Mouse (Mus musculus) CH12.LX (cell line): Measurements from ENCODE around the gene Trabd2b. TPM values are rescaled to one million over a fixed set of nuclear protein-coding genes. Genes with fewer than 3 reads are reported as not detected.

Source experiments
- DNase-seq: peaks from one replicate; pipeline ENCODE4 v3.0.0-alpha.2; 2013; ENCODE audit errors: extremely low read depth
- H3K27ac ChIP-seq: 2 replicates; pipeline ENCODE4 v1.5.1; 2012; ENCODE audit warnings: low read depth, mild to moderate bottlenecking, control low read depth, moderate library complexity; ENCODE audit not compliant: insufficient read depth
- H3K27me3 ChIP-seq: replicated peaks from 2 replicates; pipeline ENCODE3; 2012; ENCODE audit warnings: inconsistent platforms
- H3K36me3 ChIP-seq, 2 experiments: replicated peaks in 1 of 2; 2 replicates each; pipeline versions ENCODE3 to v1.6.1; 2012; ENCODE audit warnings: inconsistent platforms in 1 of 2, low read length in 1 of 2, mild to moderate bottlenecking in 1 of 2, mixed read lengths in 1 of 2, moderate library complexity in 1 of 2; ENCODE audit not compliant: control insufficient read depth in 1 of 2, insufficient read depth in 1 of 2
- H3K4me1 ChIP-seq, 2 experiments: 2 replicates each; pipeline ENCODE4 v1.6.1; 2012; ENCODE audit warnings: inconsistent platforms in 1 of 2, moderate library complexity in 1 of 2; ENCODE audit not compliant: insufficient read depth in 2 of 2, control insufficient read depth in 1 of 2
- H3K4me2 ChIP-seq: 2 replicates; pipeline ENCODE4 v1.6.1; 2012; ENCODE audit warnings: low read depth, mild to moderate bottlenecking, control low read depth; ENCODE audit not compliant: poor library complexity, insufficient read depth, severe bottlenecking
- H3K4me3 ChIP-seq, 3 experiments: fragments of 150-350 bp in 1 of 3; sonication (generic) in 1 of 3; replicated peaks in 1 of 3; 2 replicates each; pipeline versions ENCODE3 to v1.5.1; 2011 to 2012; ENCODE audit warnings: low read depth in 2 of 3, low read length in 2 of 3, mild to moderate bottlenecking in 2 of 3, moderate library complexity in 2 of 3, control low read depth in 1 of 3, improper control_type of control experiment in 1 of 3, inconsistent platforms in 1 of 3, mixed read lengths in 1 of 3; ENCODE audit not compliant: poor library complexity in 1 of 3
- H3K79me2 ChIP-seq: replicated peaks from 2 replicates; pipeline ENCODE4 v1.6.1; 2012; ENCODE audit warnings: mild to moderate bottlenecking, moderate library complexity; ENCODE audit not compliant: control insufficient read depth, poor library complexity, insufficient read depth, severe bottlenecking; ENCODE audit errors: extremely low read depth
- H3K9ac ChIP-seq: 2 replicates; pipeline ENCODE4 v1.6.1; 2012; ENCODE audit warnings: low read depth, mild to moderate bottlenecking, control low read depth, moderate library complexity; ENCODE audit not compliant: insufficient read depth
- H3K9me3 ChIP-seq: replicated peaks from 2 replicates; pipeline ENCODE3; 2012; ENCODE audit warnings: low read length, inconsistent platforms, mixed read lengths
- CHD1 ChIP-seq: IDR thresholded peaks from 2 replicates; pipeline ENCODE4 v1.6.1; 2012; ENCODE audit warnings: low read depth, low read length, improper control_type of control experiment, inconsistent platforms
- CTCF ChIP-seq, 2 experiments: IDR thresholded peaks in 1 of 2; conservative IDR thresholded peaks in 1 of 2; 2 replicates each; pipeline ENCODE4 v1.5.1; 2011 to 2012; ENCODE audit warnings: low read depth in 2 of 2, low read length in 2 of 2, improper control_type of control experiment in 1 of 2, inconsistent platforms in 1 of 2, mild to moderate bottlenecking in 1 of 2, moderate library complexity in 1 of 2
- ELF1 ChIP-seq: IDR thresholded peaks from 2 replicates; pipeline ENCODE4 v1.6.1; 2014; ENCODE audit warnings: low read depth, mild to moderate bottlenecking, inconsistent platforms, low read length, improper control_type of control experiment
- EP300 ChIP-seq: IDR thresholded peaks from 2 replicates; pipeline ENCODE4 v1.6.1; 2011; ENCODE audit warnings: low read length, improper control_type of control experiment
- ETS1 ChIP-seq: conservative IDR thresholded peaks from 2 replicates; pipeline ENCODE4 v1.6.1; 2012; ENCODE audit warnings: low read depth, mild to moderate bottlenecking, inconsistent platforms, low read length, improper control_type of control experiment, moderate library complexity
- GABPA ChIP-seq: IDR thresholded peaks from 2 replicates; pipeline ENCODE4 v1.6.1; 2012; ENCODE audit warnings: low read depth, low read length, improper control_type of control experiment, inconsistent platforms; ENCODE audit not compliant: insufficient replicate concordance
- HCFC1 ChIP-seq: IDR thresholded peaks from 2 replicates; pipeline ENCODE4 v1.6.1; 2012; ENCODE audit warnings: low read depth, mild to moderate bottlenecking, inconsistent platforms, low read length, improper control_type of control experiment
- KAT2A ChIP-seq: IDR thresholded peaks from 2 replicates; pipeline ENCODE4 v1.6.1; 2012; ENCODE audit warnings: low read length, improper control_type of control experiment, inconsistent platforms; ENCODE audit not compliant: insufficient replicate concordance
- MAFK ChIP-seq: IDR thresholded peaks from 2 replicates; pipeline ENCODE4 v1.6.1; 2011; ENCODE audit warnings: low read length, improper control_type of control experiment; ENCODE audit not compliant: insufficient replicate concordance
- MAX ChIP-seq: IDR thresholded peaks from 2 replicates; pipeline ENCODE4 v1.6.1; 2011; ENCODE audit warnings: low read length, improper control_type of control experiment
- MEF2A ChIP-seq: IDR thresholded peaks from 2 replicates; pipeline ENCODE4 v1.6.1; 2014; ENCODE audit warnings: low read depth, mild to moderate bottlenecking, inconsistent platforms, low read length, improper control_type of control experiment, borderline replicate concordance
- MXI1 ChIP-seq: IDR thresholded peaks from 2 replicates; pipeline ENCODE4 v1.6.1; 2011; ENCODE audit warnings: mild to moderate bottlenecking, low read depth, low read length, improper control_type of control experiment
- MYC ChIP-seq: IDR thresholded peaks from 2 replicates; pipeline ENCODE4 v1.6.1; 2011; ENCODE audit warnings: low read depth, mild to moderate bottlenecking, improper control_type of control experiment, low read length
- NRF1 ChIP-seq: IDR thresholded peaks from 2 replicates; pipeline ENCODE4 v1.6.1; 2014; ENCODE audit warnings: low read depth, mild to moderate bottlenecking, inconsistent platforms, low read length, improper control_type of control experiment, moderate library complexity
- PAX5 ChIP-seq: IDR thresholded peaks from 2 replicates; pipeline ENCODE4 v1.6.1; 2012; ENCODE audit warnings: low read length, inconsistent platforms, mixed read lengths
- POLR2A ChIP-seq: IDR thresholded peaks from 2 replicates; pipeline ENCODE4 v1.6.1; 2011; ENCODE audit warnings: low read depth, mild to moderate bottlenecking, improper control_type of control experiment, low read length
- POLR2AphosphoS2 ChIP-seq: IDR thresholded peaks from 2 replicates; pipeline ENCODE4 v1.6.1; 2011; ENCODE audit warnings: low read depth, low read length, improper control_type of control experiment
- RAD21 ChIP-seq: IDR thresholded peaks from 2 replicates; pipeline ENCODE4 v1.6.1; 2011; ENCODE audit warnings: low read depth, mild to moderate bottlenecking, low read length, improper control_type of control experiment, moderate library complexity
- SMC3 ChIP-seq: IDR thresholded peaks from 2 replicates; pipeline ENCODE4 v1.6.1; 2011; ENCODE audit warnings: low read depth, low read length, improper control_type of control experiment
- USF1 ChIP-seq: IDR thresholded peaks from 2 replicates; pipeline ENCODE4 v1.6.1; 2014; ENCODE audit warnings: low read depth, mild to moderate bottlenecking, inconsistent platforms, low read length, improper control_type of control experiment
- USF2 ChIP-seq: conservative IDR thresholded peaks from 2 replicates; pipeline ENCODE4 v1.6.1; 2011; ENCODE audit warnings: low read depth, low read length, improper control_type of control experiment
- ZKSCAN1 ChIP-seq: IDR thresholded peaks from 2 replicates; pipeline ENCODE4 v1.6.1; 2012; ENCODE audit warnings: low read depth, inconsistent platforms, low read length, improper control_type of control experiment, borderline replicate concordance
- ZMIZ1 ChIP-seq: IDR thresholded peaks from 2 replicates; pipeline ENCODE4 v1.6.1; 2012; ENCODE audit warnings: low read depth, mild to moderate bottlenecking, inconsistent platforms, low read length, improper control_type of control experiment
- ZNF384 ChIP-seq: IDR thresholded peaks from 2 replicates; pipeline ENCODE4 v1.6.1; 2012; ENCODE audit warnings: low read depth, low read length, improper control_type of control experiment, inconsistent platforms
- dilution Hi-C: fragments of 300-500 bp; cut with MboI; formaldehyde crosslinking; loops from 2 replicates; pipeline ENCODE4 v1.14.3; 2020; ENCODE audit warnings: low sequenced_read_pairs; ENCODE audit not compliant: extremely low pct_unique_long_range_greater_than_20kb, extremely low pct_ligation_motif_present
- in situ Hi-C: fragments of 300-500 bp; cut with MboI; formaldehyde crosslinking; loops from 3 replicates; pipeline ENCODE4 v1.14.3; 2019; ENCODE audit warnings: low sequenced_read_pairs, low pct_ligation_motif_present, low pct_unique_long_range_greater_than_20kb, mixed read lengths
- polyA plus RNA-seq: library from polyadenylated mRNA; unstranded; fragments of >175 nt; gene quantifications from 2 replicates; pipeline ENCODE4 v1.2.1, GENCODE M21; 2012; ENCODE audit warnings: low read depth; ENCODE audit not compliant: insufficient read length
- total RNA-seq, 2 experiments: library from RNA; depleted of rRNA; stranded (reverse); fragments of 300-350 nt in 1 of 2; fragments of >200 nt in 1 of 2; gene quantifications; 2 replicates each; pipeline ENCODE4 v1.2.3; 2012 to 2014

Gene Trabd2b
- total and polyA plus RNA-seq, 3 experiments: not detected

- Histone ChIP-seq H3K4me3 (no peak overlapping the region), H3K9me3 (no peaks in the 10 kb centered on the region), H3K27ac (no peak overlapping the region), H3K9ac (no peak overlapping the region), H3K79me2 (no peaks in the 10 kb centered on the region), H3K4me2 (no peak overlapping the region), H3K36me3 (no peaks in the 10 kb centered on the region), H3K4me1 (no peaks in the 10 kb centered on the region), H3K27me3 (peaks cover 43% of the 10 kb centered on the region)
- TF ChIP-seq SMC3 (no peak), ZMIZ1 (no peak)
- dilution Hi-C loops: no loop called here
- in situ Hi-C loops: no loop called here
- DNase-seq: no peak
These were observed 240.5 kb downstream of the Trabd2b start for GRCm38 (mm10) chr4:114646825-114647681.

GRCm38 (mm10) chr4:114647689-114648088 is 241.2 kb downstream of the Trabd2b start:
- no peak overlapping the region for H3K4me3 ChIP-seq
- peak; percentile 17 for DNase-seq
- peak; percentile 53 for TF ChIP-seq SMC3
- TF ChIP-seq HCFC1: no peak
- TF ChIP-seq GABPA: no peak
- peak; percentile 55 for TF ChIP-seq RAD21
- no peak for TF ChIP-seq ZNF384
- no peak for TF ChIP-seq CHD1
- no peak for TF ChIP-seq USF2
- no peak for TF ChIP-seq EP300
- TF ChIP-seq CTCF (conservative IDR thresholded peaks at IDR 0.05 in 1 of 2, IDR thresholded peaks at IDR 0.05 in 1 of 2; ENCODE audit: low read depth in 2 of 2, low read length in 2 of 2): peak; percentile 58 to 78
- no peaks in the 10 kb centered on the region for H3K36me3 ChIP-seq
- no peak overlapping the region for H3K4me2 ChIP-seq
- H3K9me3 ChIP-seq: no peaks in the 10 kb centered on the region
- in situ Hi-C loops (no loop called here), dilution Hi-C loops (no loop called here)
- no peak overlapping the region for H3K9ac ChIP-seq
- H3K4me1 ChIP-seq: peaks cover 0 to 5% of the 10 kb centered on the region in 2 experiments; a peak in 2 of 4 replicates
- peaks cover 36% of the 10 kb centered on the region for H3K27me3 ChIP-seq
- H3K27ac ChIP-seq: no peak overlapping the region
- H3K79me2 ChIP-seq: no peaks in the 10 kb centered on the region

GRCm38 (mm10) chr4:114648532-114649074 is 242.1 kb downstream of the Trabd2b start:
- no peaks in the 10 kb centered on the region for H3K36me3 ChIP-seq
- in situ Hi-C loops (no loop called here), dilution Hi-C loops (no loop called here)
- no peak overlapping the region for H3K9ac ChIP-seq
- DNase-seq: no peak
- no peaks in the 10 kb centered on the region for H3K79me2 ChIP-seq
- no peak for TF ChIP-seq MAFK
- TF ChIP-seq ELF1: no peak
- no peak for TF ChIP-seq PAX5
- TF ChIP-seq POLR2AphosphoS2: no peak
- no peak for TF ChIP-seq ZNF384
- TF ChIP-seq ETS1: no peak
- no peak for TF ChIP-seq KAT2A
- no peak for TF ChIP-seq NRF1
- no peak for TF ChIP-seq POLR2A
- no peak for TF ChIP-seq MXI1
- no peak for TF ChIP-seq MAX
- no peak for TF ChIP-seq ZKSCAN1
- no peak for TF ChIP-seq MYC
- no peak for TF ChIP-seq RAD21
- TF ChIP-seq EP300: no peak
- TF ChIP-seq USF1: no peak
- no peak for TF ChIP-seq USF2
- no peak for TF ChIP-seq MEF2A
- H3K9me3 ChIP-seq: no peaks in the 10 kb centered on the region
- no peak overlapping the region for H3K4me2 ChIP-seq
- peaks cover 0 to 8% of the 10 kb centered on the region in 2 experiments; a peak in 2 of 4 replicates for H3K4me1 ChIP-seq
- no peak overlapping the region for H3K4me3 ChIP-seq
- H3K27me3 ChIP-seq: peaks cover 31% of the 10 kb centered on the region
- H3K27ac ChIP-seq: no peak overlapping the region
